Mouse (Mus musculus) kidney, embryonic 15.5 days (tissue): ENCODE measurements at regions not wholly inside any gene's neighbourhood (a gene's known extent, or its start where the extent isn't known, plus 50 kb on each side); places are given as distances from the start of the nearest gene placed in this dataset.

Experiments
- ATAC-seq: fragments of 200-750 bp; cut with Nextera tagmentation; replicated peaks from 2 replicates; pipeline ENCODE4 v1.8.0; 2017; ENCODE audit warnings: moderate TSS enrichment; ENCODE audit not compliant: low FRiP score
- H3K27ac ChIP-seq: fragments of 300-500 bp; sonication (generic); 2 replicates; pipeline ENCODE4 v1.5.1; 2015; ENCODE audit warnings: mild to moderate bottlenecking, inconsistent platforms
- H3K27me3 ChIP-seq: fragments of 300-500 bp; sonication (generic); 2 replicates; pipeline ENCODE4 v1.6.1; 2015; ENCODE audit warnings: inconsistent platforms
- H3K36me3 ChIP-seq: fragments of 300-500 bp; sonication (generic); 2 replicates; pipeline ENCODE4 v1.6.1; 2015; ENCODE audit warnings: inconsistent platforms
- H3K4me1 ChIP-seq: fragments of 300-500 bp; sonication (generic); 2 replicates; pipeline ENCODE4 v1.6.1; 2015; ENCODE audit warnings: inconsistent platforms
- H3K4me2 ChIP-seq: fragments of 300-500 bp; sonication (generic); 2 replicates; pipeline ENCODE4 v1.6.1; 2015; ENCODE audit warnings: moderate library complexity, mild to moderate bottlenecking, inconsistent platforms
- H3K4me3 ChIP-seq: fragments of 300-500 bp; sonication (generic); replicated peaks from 2 replicates; pipeline ENCODE4 v1.5.1; 2015; ENCODE audit warnings: mild to moderate bottlenecking, inconsistent platforms
- H3K9ac ChIP-seq: fragments of 300-500 bp; sonication (generic); 2 replicates; pipeline ENCODE4 v1.6.1; 2015; ENCODE audit warnings: mild to moderate bottlenecking, inconsistent platforms
- H3K9me3 ChIP-seq: fragments of 300-500 bp; sonication (generic); replicated peaks from 2 replicates; pipeline ENCODE4 v1.6.1; 2016; ENCODE audit warnings: inconsistent platforms
- WGBS: fragments of 180-500 bp; shearing (Covaris S2); methylation state at CpG from one replicate; pipeline ENCODE4 v1.1.7; 2015; ENCODE audit warnings: mixed read lengths; 5-methylcytosine and 5-hydroxymethylcytosine counted together

DNA sequence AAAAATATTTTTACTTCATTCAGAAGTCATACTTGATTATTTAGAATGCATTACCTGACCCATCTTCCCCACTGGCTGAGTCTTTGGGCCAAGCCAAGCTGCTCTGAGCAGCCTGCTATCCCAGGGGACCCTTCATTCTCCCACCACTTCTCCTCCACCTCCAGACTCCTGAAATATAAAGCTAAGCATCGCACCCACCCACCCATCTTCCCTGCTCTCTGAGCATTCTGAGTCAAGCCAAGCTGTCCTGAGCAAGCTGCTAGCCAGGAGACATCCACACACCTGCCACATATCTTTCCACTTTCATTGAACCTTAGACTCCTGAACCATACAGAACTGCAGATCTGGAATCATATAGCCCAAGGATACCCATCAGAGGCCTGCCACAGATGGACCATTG is 1456.2 kb upstream of the Adam24 start:
- Histone ChIP-seq H3K4me3 (no peak overlapping the region), H3K4me2 (no peak overlapping the region), H3K27me3 (no peaks in the 10 kb centered on the region), H3K4me1 (no peaks in the 10 kb centered on the region), H3K9me3 (no peaks in the 10 kb centered on the region), H3K9ac (no peak overlapping the region), H3K27ac (no peak overlapping the region), H3K36me3 (no peaks in the 10 kb centered on the region)
- 71% methylated on average over 1 of the region's 1 CpGs for WGBS
- no peak for ATAC-seq

DNA sequence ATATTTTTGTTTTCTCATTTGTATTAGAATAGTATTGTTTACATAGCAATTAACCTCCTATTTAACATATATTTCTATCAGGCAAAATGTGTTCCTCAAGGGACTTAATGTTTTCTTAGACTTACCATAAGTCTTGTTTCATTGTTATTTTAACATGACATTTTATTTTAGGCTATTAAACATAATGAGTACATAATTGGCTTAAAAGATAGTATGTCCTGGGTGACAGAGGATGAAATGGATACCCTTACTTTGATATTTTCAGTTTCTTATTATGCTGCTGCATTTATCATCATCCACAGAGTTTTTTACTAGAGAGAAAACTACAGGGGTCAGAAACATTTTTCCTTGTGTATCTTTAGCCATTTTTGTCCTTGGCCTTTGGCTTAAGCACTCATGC is 1447.6 kb upstream of the Adam24 start:
- ATAC-seq = no peak
- Histone ChIP-seq H3K4me2 (no peak overlapping the region), H3K9me3 (no peaks in the 10 kb centered on the region), H3K4me3 (no peak overlapping the region), H3K27ac (no peak overlapping the region), H3K36me3 (no peaks in the 10 kb centered on the region), H3K9ac (no peak overlapping the region), H3K4me1 (no peaks in the 10 kb centered on the region), H3K27me3 (no peaks in the 10 kb centered on the region)

DNA sequence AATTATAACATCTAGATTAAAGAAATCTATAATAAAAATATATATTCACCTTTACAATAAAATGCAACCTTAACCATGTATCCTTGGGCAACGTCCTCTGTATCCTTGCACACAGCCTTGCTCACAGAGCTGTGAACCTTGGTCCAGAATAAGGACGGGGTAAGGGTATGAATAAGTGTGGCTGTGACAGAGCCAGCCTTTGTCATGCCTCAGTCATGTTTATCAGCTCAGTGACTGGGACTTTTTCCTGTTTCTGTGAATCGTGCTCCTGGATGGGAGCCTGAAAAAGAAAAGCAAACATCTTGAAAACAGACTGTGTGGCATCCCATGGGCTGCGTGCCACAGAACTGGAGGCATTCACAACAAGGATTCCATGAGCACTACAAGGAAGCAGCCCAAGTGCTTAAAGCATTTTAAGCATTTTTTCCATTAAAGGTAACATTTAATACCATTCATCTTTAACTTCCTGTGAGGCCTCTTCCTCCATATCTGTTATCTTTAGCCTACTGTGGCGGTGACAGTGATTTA is 1405.8 kb upstream of the Adam24 start:
- WGBS = 62% methylated on average over 5 of the region's 5 CpGs
- H3K4me3 ChIP-seq = no peak overlapping the region
- ATAC-seq = no peak

DNA sequence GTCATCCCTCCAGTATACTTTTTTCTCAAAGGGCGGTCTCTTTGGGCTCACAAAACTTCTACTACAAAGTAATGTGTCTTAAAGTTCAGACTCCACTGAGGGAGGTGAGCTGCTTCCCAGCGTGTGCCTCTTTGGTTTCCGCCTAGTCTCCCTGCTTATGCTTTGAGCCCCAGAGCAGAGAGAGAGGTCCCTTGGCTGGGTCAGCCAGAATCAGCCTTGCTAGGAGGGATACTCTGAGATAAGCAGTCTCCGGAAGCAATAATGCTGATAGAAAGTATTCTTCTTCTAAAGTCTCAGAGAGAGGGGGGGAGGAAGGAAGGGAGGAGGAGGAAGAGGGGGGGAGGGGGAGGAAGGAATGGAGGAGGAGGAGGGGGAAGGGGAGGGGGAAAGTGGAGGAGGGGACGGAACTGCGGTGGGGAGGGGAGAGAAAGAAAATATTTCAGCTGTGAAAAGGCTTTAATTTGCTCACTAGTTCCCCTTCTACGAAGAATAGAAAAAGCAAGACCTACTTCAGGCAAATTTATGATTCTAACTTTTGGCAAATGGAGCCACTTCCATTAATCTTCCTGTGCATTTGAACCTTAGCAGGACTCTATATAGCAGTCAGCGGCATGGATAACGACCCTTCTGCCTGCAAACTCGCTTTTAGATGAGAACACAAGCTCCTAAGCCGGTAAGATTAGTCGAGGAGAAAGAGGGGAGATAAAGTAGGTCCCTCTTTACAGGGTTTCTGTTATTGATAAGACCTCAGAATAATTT is 1377.2 kb upstream of the Adam24 start:
- peaks cover 6% of the 10 kb centered on the region; the same call in 1 of the 2 replicates for H3K4me1 ChIP-seq
- peak overlapping the region; percentile 50 for H3K4me2 ChIP-seq
- no peaks in the 10 kb centered on the region for H3K36me3 ChIP-seq
- no peaks in the 10 kb centered on the region for H3K9me3 ChIP-seq
- no peak overlapping the region for H3K9ac ChIP-seq
- no peaks in the 10 kb centered on the region for H3K27me3 ChIP-seq
- ATAC-seq = peak; percentile 82
- 6% methylated on average over 12 of the region's 12 CpGs for WGBS
- peak overlapping the region; percentile 65 for H3K27ac ChIP-seq
- H3K4me3 ChIP-seq = peak overlapping the region; percentile 29

More for the DNA sequence above, 1405.8 kb upstream of the Adam24 start:
- Histone ChIP-seq H3K36me3 (no peaks in the 10 kb centered on the region), H3K4me1 (no peaks in the 10 kb centered on the region), H3K27me3 (no peaks in the 10 kb centered on the region), H3K27ac (no peak overlapping the region), H3K9ac (no peak overlapping the region), H3K4me2 (no peak overlapping the region), H3K9me3 (no peaks in the 10 kb centered on the region)

DNA sequence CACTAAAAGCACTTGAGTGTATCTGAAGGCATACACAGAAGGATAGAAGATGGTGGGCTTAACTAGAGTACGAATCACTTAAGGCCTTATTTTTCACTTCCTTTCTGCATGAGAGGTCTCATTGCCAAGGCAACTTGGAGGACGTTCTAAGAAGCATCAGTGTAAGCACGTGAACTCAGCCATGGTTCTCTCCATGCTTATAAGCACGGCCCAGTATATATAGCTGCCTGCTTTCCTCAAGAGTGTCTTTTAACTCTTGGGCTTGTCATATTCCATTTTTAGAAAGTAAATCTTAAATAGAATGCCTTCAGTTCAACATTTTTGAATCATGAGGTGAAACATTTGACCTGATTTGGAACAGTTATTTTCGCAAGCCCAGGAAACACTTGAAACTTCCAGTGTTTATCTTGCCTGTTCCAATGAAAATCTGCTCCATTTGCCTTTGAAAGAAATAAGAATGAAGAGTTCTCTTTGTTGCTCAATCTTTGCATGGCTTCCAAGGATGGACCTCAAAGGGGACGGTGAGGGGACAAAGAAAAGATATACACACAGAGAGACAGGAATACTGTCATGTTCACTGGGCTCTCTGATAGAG is 1371.0 kb upstream of the Adam24 start:
- no peaks in the 10 kb centered on the region for H3K36me3 ChIP-seq
- no peaks in the 10 kb centered on the region for H3K4me1 ChIP-seq
- H3K9me3 ChIP-seq = no peaks in the 10 kb centered on the region
- no peak for ATAC-seq
- no peak overlapping the region for H3K27ac ChIP-seq
- 72% methylated on average over 6 of the region's 6 CpGs for WGBS
- H3K9ac ChIP-seq = no peak overlapping the region
- no peak overlapping the region for H3K4me2 ChIP-seq
- no peaks in the 10 kb centered on the region for H3K27me3 ChIP-seq
- no peak overlapping the region for H3K4me3 ChIP-seq

DNA sequence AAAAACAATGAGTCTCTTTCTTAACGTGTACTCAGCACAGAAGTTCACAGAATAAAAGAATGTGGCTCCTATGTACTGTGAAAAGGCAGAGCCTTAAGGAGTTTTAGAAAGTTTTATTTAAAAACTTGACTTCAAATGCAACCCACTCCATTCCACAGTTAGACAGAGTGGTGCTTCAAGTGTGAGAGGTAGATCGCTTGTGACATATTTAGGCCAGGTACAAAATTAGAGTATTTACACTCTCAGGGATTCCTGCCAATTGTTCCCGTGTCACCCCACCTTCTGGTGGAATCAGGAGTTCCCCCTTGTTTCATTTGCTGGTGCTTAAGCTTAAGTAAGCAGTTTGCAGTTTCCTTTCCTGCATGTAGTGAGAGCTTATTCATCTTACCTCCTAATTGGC is 1361.0 kb upstream of the Adam24 start:
- no peaks in the 10 kb centered on the region for H3K4me1 ChIP-seq
- no peak overlapping the region for H3K27ac ChIP-seq
- 62% methylated on average over 3 of the region's 3 CpGs for WGBS
- no peaks in the 10 kb centered on the region for H3K36me3 ChIP-seq
- no peak overlapping the region for H3K9ac ChIP-seq
- H3K4me2 ChIP-seq = no peak overlapping the region
- H3K9me3 ChIP-seq = no peaks in the 10 kb centered on the region
- no peak for ATAC-seq
- H3K27me3 ChIP-seq = no peaks in the 10 kb centered on the region
- H3K4me3 ChIP-seq = no peak overlapping the region

DNA sequence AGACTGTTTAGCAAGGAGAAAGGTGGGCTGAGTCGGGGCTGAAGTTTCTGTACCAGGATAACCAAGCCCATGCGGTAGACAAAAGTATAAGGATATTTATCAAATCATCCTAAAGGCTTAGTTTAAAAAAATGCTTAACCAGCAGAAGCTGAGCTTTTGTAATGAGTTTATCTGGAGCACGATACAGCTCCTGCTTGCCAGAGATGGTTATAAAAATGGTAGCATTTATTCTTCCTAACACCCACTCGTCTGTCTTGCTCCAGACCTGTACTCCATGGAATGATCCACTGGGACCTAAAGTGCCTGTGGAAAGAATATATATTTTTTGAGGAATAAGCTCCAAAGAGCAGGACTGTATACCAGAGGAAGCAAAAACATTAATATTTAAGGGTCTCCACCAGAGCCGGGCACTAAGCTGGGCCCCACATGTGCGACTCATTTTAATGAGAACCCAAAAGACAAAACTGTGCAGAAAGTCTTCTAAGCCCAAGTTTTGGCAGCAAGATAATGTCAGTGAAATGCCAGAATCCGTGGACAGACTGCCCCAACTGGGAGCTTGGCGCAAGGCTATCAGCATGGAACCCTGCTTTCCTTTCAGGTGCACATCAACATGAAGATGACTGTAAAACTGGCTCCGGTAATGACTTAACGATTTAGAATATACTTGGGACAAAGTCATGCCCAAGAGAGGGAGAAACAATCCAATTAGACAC is 1359.2 kb upstream of the Adam24 start:
- H3K27ac ChIP-seq = no peak overlapping the region
- no peaks in the 10 kb centered on the region for H3K9me3 ChIP-seq
- no peaks in the 10 kb centered on the region for H3K27me3 ChIP-seq
- no peaks in the 10 kb centered on the region for H3K36me3 ChIP-seq
- H3K4me3 ChIP-seq = no peak overlapping the region
- H3K9ac ChIP-seq = no peak overlapping the region
- 85% methylated on average over 10 of the region's 10 CpGs for WGBS
- no peak overlapping the region for H3K4me2 ChIP-seq
- ATAC-seq = no peak
- no peaks in the 10 kb centered on the region for H3K4me1 ChIP-seq

DNA sequence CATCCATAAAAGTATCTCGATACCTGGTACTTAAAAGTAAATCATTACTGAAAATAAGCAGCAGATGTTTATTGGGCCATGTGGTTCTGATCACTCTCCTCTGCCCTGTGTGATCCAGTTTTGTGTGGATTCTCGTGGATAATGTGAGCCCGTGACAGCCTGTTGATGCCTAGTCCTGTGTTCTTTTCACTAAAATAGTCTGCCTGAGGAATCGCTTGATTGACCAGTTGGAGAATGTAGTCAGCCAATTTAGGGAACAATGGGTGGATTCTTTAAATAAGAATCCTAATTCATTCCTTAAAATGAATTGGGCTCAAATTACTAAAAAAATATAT is 1358.7 kb upstream of the Adam24 start:
- H3K36me3 ChIP-seq = no peaks in the 10 kb centered on the region
- H3K4me2 ChIP-seq = no peak overlapping the region
- no peaks in the 10 kb centered on the region for H3K9me3 ChIP-seq
- no peak overlapping the region for H3K27ac ChIP-seq
- H3K27me3 ChIP-seq = no peaks in the 10 kb centered on the region
- H3K4me3 ChIP-seq = no peak overlapping the region
- H3K9ac ChIP-seq = no peak overlapping the region
- ATAC-seq = no peak
- WGBS = 56% methylated on average over 4 of the region's 4 CpGs
- H3K4me1 ChIP-seq = no peaks in the 10 kb centered on the region

DNA sequence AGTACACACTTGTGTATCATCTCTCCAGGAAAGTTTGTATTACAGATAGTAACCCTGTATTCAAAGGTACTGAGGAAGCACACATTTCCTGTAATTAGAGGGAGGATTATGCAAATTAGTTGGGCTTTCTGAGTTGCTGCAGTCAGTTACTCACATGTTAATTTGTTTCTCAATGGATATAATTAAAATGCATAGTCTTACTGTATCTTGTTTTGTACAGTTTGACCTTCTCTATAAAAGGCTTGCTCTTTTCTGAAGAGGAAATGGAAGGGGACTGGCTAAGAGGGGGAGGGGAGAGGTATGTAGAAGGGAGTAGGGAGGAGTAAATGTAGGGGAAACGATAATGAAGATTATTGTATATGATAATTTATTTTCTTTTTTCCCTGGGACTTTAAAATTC is 1345.5 kb upstream of the Adam24 start:
- H3K27me3 ChIP-seq = no peaks in the 10 kb centered on the region
- H3K9me3 ChIP-seq = no peaks in the 10 kb centered on the region
- H3K4me3 ChIP-seq = no peak overlapping the region
- no peaks in the 10 kb centered on the region for H3K4me1 ChIP-seq
- no peak for ATAC-seq
- H3K9ac ChIP-seq = no peak overlapping the region
- no peak overlapping the region for H3K27ac ChIP-seq
- H3K36me3 ChIP-seq = no peaks in the 10 kb centered on the region
- no peak overlapping the region for H3K4me2 ChIP-seq
- 94% methylated on average over 1 of the region's 1 CpGs for WGBS

DNA sequence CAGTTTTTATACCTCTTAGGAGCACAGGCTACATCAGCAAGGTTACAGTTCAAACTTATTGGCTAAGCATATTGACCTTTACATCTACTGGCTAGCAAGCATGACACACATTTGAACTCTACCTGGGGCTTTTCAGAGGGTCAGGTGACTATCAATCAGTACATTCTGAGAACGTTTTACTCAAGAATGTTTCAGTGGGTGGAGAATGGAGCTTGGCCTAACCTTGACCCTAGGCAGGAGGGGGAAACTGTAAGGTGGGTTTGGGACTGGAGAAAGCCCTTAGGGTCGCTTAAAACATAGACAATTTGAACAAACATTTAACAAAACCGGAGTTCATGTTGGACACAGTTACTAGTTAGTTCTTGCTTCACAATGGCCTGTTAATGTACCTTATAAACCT is 1330.1 kb upstream of the Adam24 start:
- ATAC-seq = no peak
- no peak overlapping the region for H3K9ac ChIP-seq
- H3K9me3 ChIP-seq = no peaks in the 10 kb centered on the region
- no peak overlapping the region for H3K4me3 ChIP-seq
- no peaks in the 10 kb centered on the region for H3K27me3 ChIP-seq
- 59% methylated on average over 3 of the region's 3 CpGs for WGBS
- H3K4me1 ChIP-seq = no peaks in the 10 kb centered on the region
- no peaks in the 10 kb centered on the region for H3K36me3 ChIP-seq
- no peak overlapping the region for H3K4me2 ChIP-seq
- H3K27ac ChIP-seq = no peak overlapping the region

DNA sequence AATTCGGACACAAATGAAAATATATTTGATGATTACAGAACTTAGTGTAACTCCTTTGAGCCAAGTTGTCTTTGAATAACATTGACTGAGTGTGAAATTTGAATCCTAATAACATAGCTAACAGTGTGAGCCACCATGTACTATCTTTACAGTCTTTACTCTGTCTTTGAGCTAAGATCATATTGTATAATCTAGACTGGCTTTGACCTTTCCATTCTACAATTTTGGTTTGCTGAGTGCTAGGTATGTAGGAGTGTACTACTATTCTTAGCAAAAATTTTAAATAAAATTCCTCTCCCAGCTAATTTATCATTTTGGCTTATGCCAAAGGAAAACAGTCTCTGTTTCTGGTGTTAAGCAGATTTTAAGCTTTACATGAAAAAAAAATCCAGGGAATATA is 1328.4 kb upstream of the Adam24 start:
- no peak for ATAC-seq
- Histone ChIP-seq H3K36me3 (no peaks in the 10 kb centered on the region), H3K27me3 (no peaks in the 10 kb centered on the region), H3K4me3 (no peak overlapping the region), H3K27ac (no peak overlapping the region), H3K4me1 (no peaks in the 10 kb centered on the region), H3K9me3 (no peaks in the 10 kb centered on the region), H3K9ac (no peak overlapping the region), H3K4me2 (no peak overlapping the region)
- WGBS = 91% methylated on average over 1 of the region's 1 CpGs

DNA sequence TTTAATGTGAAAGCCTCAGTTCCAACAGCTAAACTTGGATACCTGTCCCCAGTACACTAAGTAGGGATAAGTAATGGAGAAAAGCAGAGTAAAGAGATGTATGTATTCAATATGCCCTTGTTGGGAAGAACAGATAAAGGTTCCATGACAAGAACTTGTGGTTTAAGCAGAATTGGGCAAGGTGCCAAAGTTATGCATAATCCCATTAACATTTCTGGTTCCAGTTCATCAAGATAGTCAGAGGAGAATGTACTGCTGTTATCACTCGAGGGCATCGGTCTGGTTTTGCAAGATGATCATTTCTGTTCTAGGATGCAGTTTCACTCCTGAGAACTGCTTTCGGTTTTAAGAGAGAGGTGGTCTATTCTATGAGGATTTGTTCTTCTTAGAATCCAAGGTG is 1325.9 kb upstream of the Adam24 start:
- no peak for ATAC-seq
- WGBS = 82% methylated on average over 3 of the region's 3 CpGs

More for the DNA sequence above, 1325.9 kb upstream of the Adam24 start:
- Histone ChIP-seq H3K9ac (no peak overlapping the region), H3K9me3 (no peaks in the 10 kb centered on the region), H3K4me2 (no peak overlapping the region), H3K4me1 (no peaks in the 10 kb centered on the region), H3K27me3 (no peaks in the 10 kb centered on the region), H3K36me3 (no peaks in the 10 kb centered on the region), H3K4me3 (no peak overlapping the region), H3K27ac (no peak overlapping the region)
